Mouse (Mus musculus) limb, embryonic 12.5 days (tissue): ENCODE results near the gene Ppip5k1. TPM values are rescaled to one million over a fixed set of nuclear protein-coding genes. Genes with fewer than 3 reads are reported as not detected.

Experiments used
- ATAC-seq: fragments of 200-750 bp; cut with Nextera tagmentation; 2 replicates; pipeline ENCODE4 v1.8.0; 2017; ENCODE audit warnings: low read depth, moderate TSS enrichment; ENCODE audit not compliant: insufficient number of reproducible peaks, insufficient read depth, low FRiP score, low TSS enrichment
- H3K27ac ChIP-seq: fragments of 300-500 bp; sonication (generic); 2 replicates; pipeline ENCODE4 v1.5.1; 2016; ENCODE audit warnings: mild to moderate bottlenecking, moderate library complexity
- H3K27me3 ChIP-seq: fragments of 300-500 bp; sonication (generic); 2 replicates; pipeline ENCODE4 v1.6.1; 2016; ENCODE audit warnings: mild to moderate bottlenecking, moderate library complexity
- H3K36me3 ChIP-seq: fragments of 300-500 bp; sonication (generic); 2 replicates; pipeline ENCODE4 v1.6.1; 2016; ENCODE audit warnings: mild to moderate bottlenecking, moderate library complexity
- H3K4me1 ChIP-seq: fragments of 300-500 bp; sonication (generic); replicated peaks from 2 replicates; pipeline ENCODE4 v1.6.1; 2016
- H3K4me2 ChIP-seq: fragments of 300-500 bp; sonication (generic); 2 replicates; pipeline ENCODE4 v1.6.1; 2016; ENCODE audit warnings: mild to moderate bottlenecking, moderate library complexity
- H3K4me3 ChIP-seq: fragments of 300-500 bp; sonication (generic); replicated peaks from 2 replicates; pipeline ENCODE4 v1.5.1; 2016; ENCODE audit warnings: mild to moderate bottlenecking
- H3K9ac ChIP-seq: fragments of 300-500 bp; sonication (generic); replicated peaks from 2 replicates; pipeline ENCODE4 v1.6.1; 2016; ENCODE audit warnings: mild to moderate bottlenecking, moderate library complexity
- H3K9me3 ChIP-seq: fragments of 300-500 bp; sonication (generic); 2 replicates; pipeline ENCODE4 v1.6.1; 2016; ENCODE audit warnings: mild to moderate bottlenecking, moderate library complexity
- WGBS: fragments of 180-500 bp; shearing (Covaris S2); methylation state at CpG from one replicate; pipeline ENCODE4 v1.1.7; 2016; 5-methylcytosine and 5-hydroxymethylcytosine counted together
- polyA plus RNA-seq: library from polyadenylated mRNA; unstranded; fragments of >200 nt; fragmentation: Nextera tagmentation; extraction: Ambion mirVana; gene quantifications from 2 replicates; pipeline ENCODE4 v1.2.1, GENCODE M21; 2016

The Ppip5k1 gene
- polyA plus RNA-seq, 1 experiment from 2014 or later, result 7.6 TPM

DNA sequence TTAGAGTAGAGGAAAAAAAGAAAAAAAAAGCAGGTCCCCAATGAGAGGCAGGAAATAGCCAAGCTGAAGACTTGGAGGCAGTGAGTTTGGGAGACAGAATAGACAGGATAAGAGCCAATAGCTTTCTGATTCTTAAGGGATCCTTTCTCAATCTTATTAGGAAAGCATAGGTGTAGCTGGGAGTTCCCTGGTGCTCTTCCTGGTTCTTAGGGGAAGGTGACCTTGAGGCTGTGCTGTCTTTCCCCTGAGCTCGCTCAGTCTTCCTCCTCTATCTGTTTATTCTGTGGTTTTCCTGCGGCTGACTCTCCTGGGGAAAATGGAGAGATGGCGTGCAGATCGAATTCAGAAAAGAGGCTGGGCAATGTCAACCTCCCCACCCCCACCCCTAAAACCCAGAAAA is 2.8 kb upstream of the Ppip5k1 start:
- Histone ChIP-seq H3K4me3 (peak overlapping the region; percentile 28; the same call in 1 of the 2 replicates), H3K27me3 (peaks cover 19% of the 10 kb centered on the region), H3K4me1 (peaks cover 17% of the 10 kb centered on the region), H3K9ac (no peak overlapping the region), H3K27ac (no peak overlapping the region), H3K9me3 (no peaks in the 10 kb centered on the region), H3K36me3 (no peaks in the 10 kb centered on the region), H3K4me2 (peak overlapping the region; percentile 62)
- WGBS, result 3% methylated on average over 4 of the region's 4 CpGs
- ATAC-seq, result no peak

GRCm38 (mm10) chr2:121357494-121357893 is 2.3 kb upstream of the Ppip5k1 start, which contains the start of gene Ckmt1:
Gene Ckmt1, plus strand, starts transcription at chr2:121357714.
- Histone ChIP-seq H3K36me3 (no peaks in the 10 kb centered on the region), H3K27me3 (peaks cover 19% of the 10 kb centered on the region), H3K9me3 (no peaks in the 10 kb centered on the region), H3K27ac (no peak within 1 kb of the TSS), H3K4me1 (peaks cover 17% of the 10 kb centered on the region), H3K4me2 (peak within 1 kb of the TSS; percentile 62), H3K9ac (no peak within 1 kb of the TSS), H3K4me3 (peak within 1 kb of the TSS; percentile 28)
- ATAC-seq, result no peak
- 69% methylated on average over 5 of the region's 5 CpGs for WGBS

- H3K4me2 ChIP-seq, result peak overlapping the region; percentile 79
- 5% methylated on average over 6 of the region's 6 CpGs for WGBS
- peak overlapping the region; percentile 75; the same call in 1 of the 2 replicates for H3K27ac ChIP-seq
- H3K9me3 ChIP-seq, result no peaks in the 10 kb centered on the region
- peaks cover 17% of the 10 kb centered on the region for H3K27me3 ChIP-seq
- no peaks in the 10 kb centered on the region for H3K36me3 ChIP-seq
- peaks cover 17% of the 10 kb centered on the region for H3K4me1 ChIP-seq
- no peak for ATAC-seq
- H3K9ac ChIP-seq, result peak overlapping the region; percentile 76
- H3K4me3 ChIP-seq, result peak overlapping the region; percentile 69
These were observed 818 bp downstream of the Ppip5k1 start for GRCm38 (mm10) chr2:121354378-121354777.

GRCm38 (mm10) chr2:121353156-121353555 is 2.0 kb downstream of the Ppip5k1 start:
- H3K9me3 ChIP-seq, result no peaks in the 10 kb centered on the region
- no peak overlapping the region for H3K9ac ChIP-seq
- H3K27me3 ChIP-seq, result peaks cover 6% of the 10 kb centered on the region
- no peaks in the 10 kb centered on the region for H3K36me3 ChIP-seq
- H3K4me1 ChIP-seq, result peaks cover 8% of the 10 kb centered on the region
- no peak for ATAC-seq
- no peak overlapping the region for H3K4me3 ChIP-seq
- no peak overlapping the region for H3K4me2 ChIP-seq
- WGBS, result 82% methylated on average over 8 of the region's 8 CpGs
- H3K27ac ChIP-seq, result no peak overlapping the region

DNA sequence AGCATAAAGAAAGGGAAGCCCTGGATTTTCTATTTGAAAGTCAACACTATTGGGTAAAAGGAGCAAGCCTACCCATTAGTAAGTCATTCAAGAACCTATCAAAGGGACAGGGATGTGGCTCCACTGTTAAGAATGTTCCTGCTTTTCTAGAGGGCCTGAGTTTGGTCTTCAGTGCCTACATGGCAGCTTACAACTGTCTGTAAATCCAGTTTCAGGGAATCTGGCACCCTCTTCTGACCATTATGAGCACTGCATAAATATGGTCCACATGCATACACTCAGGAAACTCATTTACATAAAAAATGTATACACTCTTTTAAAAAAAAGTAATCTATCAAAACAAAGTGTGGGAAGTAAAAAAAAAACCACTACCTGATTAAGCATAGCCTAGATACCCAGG is 16.1 kb downstream of the Ppip5k1 start:
- H3K36me3 ChIP-seq, result no peaks in the 10 kb centered on the region
- H3K9me3 ChIP-seq, result no peaks in the 10 kb centered on the region
- ATAC-seq, result no peak
- no peak overlapping the region for H3K27ac ChIP-seq
- no peaks in the 10 kb centered on the region for H3K4me1 ChIP-seq
- no peak overlapping the region for H3K9ac ChIP-seq
- H3K27me3 ChIP-seq, result no peaks in the 10 kb centered on the region
- H3K4me2 ChIP-seq, result no peak overlapping the region
- H3K4me3 ChIP-seq, result no peak overlapping the region

DNA sequence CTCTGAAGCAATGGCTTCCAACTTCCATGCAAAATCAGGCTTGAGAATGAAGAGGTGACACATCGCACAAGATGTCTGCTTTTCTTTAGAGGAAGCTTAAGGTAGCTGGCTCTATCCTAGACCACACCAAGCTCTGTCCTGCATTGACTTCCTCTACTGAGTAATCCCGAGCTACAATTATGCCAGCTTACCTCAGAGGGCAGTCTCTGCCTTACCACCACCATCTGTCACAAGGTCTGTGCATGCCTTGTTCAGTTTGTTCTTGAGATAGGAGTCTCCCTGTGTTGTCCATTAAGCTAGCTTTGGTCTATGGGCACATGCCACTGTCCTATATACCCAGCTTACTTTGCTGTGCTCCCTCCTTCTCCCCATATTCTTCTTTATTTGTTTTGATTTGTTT is 25.7 kb downstream of the Ppip5k1 start:
- Histone ChIP-seq H3K27ac (no peak overlapping the region), H3K27me3 (no peaks in the 10 kb centered on the region), H3K9me3 (no peaks in the 10 kb centered on the region), H3K36me3 (no peaks in the 10 kb centered on the region), H3K4me2 (no peak overlapping the region), H3K9ac (no peak overlapping the region), H3K4me3 (no peak overlapping the region), H3K4me1 (0 out of 2 replicates have a peak, but pooled peaks cover 5% of the 10 kb centered on the region)
- ATAC-seq, result no peak
- WGBS, result 88% methylated on average over 2 of the region's 2 CpGs

DNA sequence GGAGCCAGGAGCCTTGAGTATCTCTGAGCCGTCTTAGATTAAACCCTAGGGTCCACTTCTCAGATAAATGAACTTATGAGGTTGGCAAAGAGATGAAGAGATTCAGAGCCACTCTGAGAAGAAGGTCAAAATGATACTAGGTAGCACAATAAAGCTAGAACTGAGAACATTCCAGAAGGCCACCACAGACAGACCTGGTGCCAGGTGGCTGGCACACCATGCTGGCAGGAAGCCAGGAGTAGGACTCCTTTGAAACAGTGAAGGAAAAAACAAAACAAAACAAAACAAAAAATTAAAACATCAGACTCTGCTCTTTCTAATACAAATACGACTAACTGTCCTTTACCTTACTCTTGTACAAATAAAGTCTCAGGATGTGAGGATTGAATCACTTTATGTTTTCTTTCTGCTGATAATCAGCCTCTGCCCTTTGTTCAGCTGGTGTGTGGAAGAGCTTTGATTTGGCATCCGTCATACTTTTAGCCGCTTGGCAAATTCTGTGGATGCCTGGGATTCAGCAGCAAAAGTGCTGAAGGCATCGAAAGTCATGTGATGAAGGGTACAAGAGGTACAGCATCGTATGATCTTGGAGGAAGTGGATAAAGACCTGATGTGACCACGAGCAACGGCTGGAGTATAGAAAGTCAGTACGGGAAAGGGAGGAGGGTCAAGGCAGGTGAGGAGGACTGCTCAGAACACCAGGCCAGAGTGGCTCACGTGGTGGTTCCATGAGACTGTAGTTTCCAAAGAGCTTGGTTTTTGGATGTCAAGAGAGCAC is 31.3 kb downstream of the Ppip5k1 start:
- no peaks in the 10 kb centered on the region for H3K27me3 ChIP-seq
- H3K9me3 ChIP-seq, result no peaks in the 10 kb centered on the region
- H3K4me3 ChIP-seq, result no peak overlapping the region
- H3K9ac ChIP-seq, result no peak overlapping the region
- WGBS, result 84% methylated on average over 10 of the region's 10 CpGs
- no peak overlapping the region for H3K4me2 ChIP-seq
- H3K36me3 ChIP-seq, result 0 out of 2 replicates have a peak, but pooled peaks cover 3% of the 10 kb centered on the region
- no peak for ATAC-seq
- H3K4me1 ChIP-seq, result 0 out of 2 replicates have a peak, but pooled peaks cover 5% of the 10 kb centered on the region
- no peak overlapping the region for H3K27ac ChIP-seq

GRCm38 (mm10) chr2:121323041-121323440 is 32.2 kb downstream of the Ppip5k1 start:
- Histone ChIP-seq H3K4me3 (no peak overlapping the region), H3K9me3 (no peaks in the 10 kb centered on the region), H3K4me2 (no peak overlapping the region), H3K27ac (no peak overlapping the region), H3K36me3 (0 out of 2 replicates have a peak, but pooled peaks cover 3% of the 10 kb centered on the region), H3K27me3 (no peaks in the 10 kb centered on the region), H3K9ac (no peak overlapping the region), H3K4me1 (0 out of 2 replicates have a peak, but pooled peaks cover 5% of the 10 kb centered on the region)
- 92% methylated on average over 10 of the region's 10 CpGs for WGBS
- ATAC-seq, result no peak

DNA sequence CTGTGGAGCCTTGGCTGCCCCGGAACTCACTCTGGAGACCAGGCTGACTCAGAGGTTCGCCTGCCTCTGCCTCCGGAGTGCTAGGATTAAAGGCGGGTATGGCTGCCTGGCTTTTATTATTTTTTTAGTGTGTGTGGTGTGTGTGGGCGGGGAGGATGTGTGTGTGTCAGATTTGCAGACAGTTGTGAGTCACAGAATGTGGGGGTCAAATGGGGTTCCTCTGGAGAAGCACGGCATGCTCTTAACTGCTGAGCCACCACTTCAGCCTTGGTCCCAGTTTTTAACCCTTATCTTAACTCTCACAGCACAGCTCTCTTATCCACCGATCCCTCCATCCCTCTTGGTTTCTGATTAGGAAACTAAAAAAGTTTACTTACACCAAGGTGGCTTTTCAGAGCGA is 38.9 kb downstream of the Ppip5k1 start:
- Histone ChIP-seq H3K4me1 (no peaks in the 10 kb centered on the region), H3K9ac (no peak overlapping the region), H3K27ac (no peak overlapping the region), H3K27me3 (no peaks in the 10 kb centered on the region), H3K36me3 (0 out of 2 replicates have a peak, but pooled peaks cover 3% of the 10 kb centered on the region), H3K9me3 (no peaks in the 10 kb centered on the region), H3K4me2 (no peak overlapping the region), H3K4me3 (no peak overlapping the region)
- ATAC-seq, result no peak
- 84% methylated on average over 8 of the region's 8 CpGs for WGBS

DNA sequence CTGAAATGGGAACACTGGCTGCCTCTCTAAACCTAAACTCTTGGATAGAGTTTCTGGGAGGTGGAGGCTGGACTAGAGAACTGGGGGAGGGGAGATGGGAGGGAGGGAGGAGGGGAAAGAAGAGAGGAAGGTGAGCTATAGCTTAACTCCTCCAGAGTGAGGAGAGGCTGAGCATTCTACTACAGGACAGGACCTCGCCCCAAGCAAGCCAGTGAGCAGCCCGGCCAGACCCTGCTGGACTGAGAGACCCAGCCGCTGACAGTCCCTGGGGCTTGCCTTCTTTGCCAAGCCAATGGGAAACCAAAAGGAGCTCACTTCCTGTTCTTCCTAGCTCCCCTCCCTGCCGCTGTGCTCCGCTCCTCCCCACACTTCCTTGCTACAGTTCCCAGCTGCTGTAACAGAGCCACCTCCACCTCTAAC is 46.2 kb downstream of the Ppip5k1 start:
- 11% methylated on average over 5 of the region's 5 CpGs for WGBS
- H3K4me1 ChIP-seq, result peaks cover 12% of the 10 kb centered on the region
- H3K27ac ChIP-seq, result no peak overlapping the region
- no peaks in the 10 kb centered on the region for H3K9me3 ChIP-seq
- ATAC-seq, result no peak
- H3K36me3 ChIP-seq, result peaks cover 16% of the 10 kb centered on the region; the same call in 1 of the 2 replicates
- H3K4me3 ChIP-seq, result no peak overlapping the region
- peaks cover 34% of the 10 kb centered on the region for H3K27me3 ChIP-seq
- H3K9ac ChIP-seq, result no peak overlapping the region
- H3K4me2 ChIP-seq, result peak overlapping the region; percentile 39; the same call in 1 of the 2 replicates

- Histone ChIP-seq H3K36me3 (peaks cover 19% of the 10 kb centered on the region), H3K27me3 (peaks cover 83% of the 10 kb centered on the region), H3K27ac (no peak overlapping the region), H3K4me2 (no peak overlapping the region), H3K9ac (no peak overlapping the region), H3K9me3 (no peaks in the 10 kb centered on the region), H3K4me1 (peaks cover 35% of the 10 kb centered on the region), H3K4me3 (no peak overlapping the region)
- no peak for ATAC-seq
- 79% methylated on average over 10 of the region's 10 CpGs for WGBS
These were observed 55.2 kb downstream of the Ppip5k1 start for GRCm38 (mm10) chr2:121300036-121300435.
